Mouse (Mus musculus) kidney, postnatal 0 days (tissue): Measurements from ENCODE around the gene Cenph. TPM values are rescaled to one million over a fixed set of nuclear protein-coding genes. Genes with fewer than 3 reads are reported as not detected.
"Not testable (repeated sequence)": the region's sequence is repeated elsewhere in the genome, so short reads cannot be mapped to it uniquely, and the experiment has no call there.

Experiments used
- ATAC-seq: fragments of 200-750 bp; cut with Nextera tagmentation; replicated peaks from 2 replicates; pipeline ENCODE4 v1.8.0; 2017; ENCODE audit warnings: low read depth, moderate number of reproducible peaks, moderate TSS enrichment, moderate library complexity; ENCODE audit not compliant: low FRiP score
- DNase-seq: peaks from one replicate; pipeline ENCODE4 v3.0.0-alpha.2; 2016; ENCODE audit warnings: low spot score
- H3K27ac ChIP-seq: fragments of 300-500 bp; sonication (generic); 2 replicates; pipeline ENCODE4 v1.5.1; 2014; ENCODE audit warnings: mild to moderate bottlenecking
- H3K27me3 ChIP-seq: fragments of 300-500 bp; sonication (generic); 2 replicates; pipeline ENCODE4 v1.6.1; 2014; ENCODE audit warnings: low read length, mixed read lengths; ENCODE audit not compliant: insufficient read depth
- H3K36me3 ChIP-seq: fragments of 300-500 bp; sonication (generic); 2 replicates; pipeline ENCODE4 v1.6.1; 2014; ENCODE audit warnings: low read length, mixed read lengths; ENCODE audit not compliant: insufficient read depth
- H3K4me1 ChIP-seq: fragments of 300-500 bp; sonication (generic); replicated peaks from 2 replicates; pipeline ENCODE4 v1.6.1; 2014; ENCODE audit warnings: antibody characterized with exemption, low read length, mixed read lengths; ENCODE audit not compliant: insufficient read depth
- H3K4me2 ChIP-seq: fragments of 300-500 bp; sonication (generic); 2 replicates; pipeline ENCODE4 v1.6.1; 2014; ENCODE audit warnings: mild to moderate bottlenecking, low read length, moderate library complexity, mixed read lengths
- H3K4me3 ChIP-seq: fragments of 300-500 bp; sonication (generic); replicated peaks from 2 replicates; pipeline ENCODE4 v1.5.1; 2014; ENCODE audit warnings: low read depth, low read length
- H3K9ac ChIP-seq: fragments of 300-500 bp; sonication (generic); 2 replicates; pipeline ENCODE4 v1.6.1; 2014; ENCODE audit warnings: low read depth, low read length
- H3K9me3 ChIP-seq: fragments of 300-500 bp; sonication (generic); replicated peaks from 2 replicates; pipeline ENCODE4 v1.6.1; 2016; ENCODE audit warnings: low read length, inconsistent platforms, mixed read lengths
- CTCF ChIP-seq: IDR thresholded peaks from 2 replicates; pipeline ENCODE4 v1.5.1; 2016; ENCODE audit warnings: antibody characterized with exemption, low read depth, mild to moderate bottlenecking, moderate library complexity
- WGBS: fragments of 180-500 bp; shearing (Covaris S2); extraction: QIAGEN DNeasy Blood & Tissue Kit; methylation state at CpG from one replicate; pipeline ENCODE4 v1.1.7; 2014; 5-methylcytosine and 5-hydroxymethylcytosine counted together
- polyA plus RNA-seq: library from polyadenylated mRNA; unstranded; fragments of >200 nt; fragmentation: Nextera tagmentation; extraction: Ambion mirVana; gene quantifications from 2 replicates; pipeline ENCODE4 v1.2.1, GENCODE M21; 2015

Cenph gene
- polyA plus RNA-seq, 1 experiment from 2014 or later, result 20.9 TPM

- DNase-seq, result no peak
- H3K36me3 ChIP-seq, result peaks cover 5% of the 10 kb centered on the region; the same call in 1 of the 2 replicates
- no peaks in the 10 kb centered on the region for H3K27me3 ChIP-seq
- no peaks in the 10 kb centered on the region for H3K4me1 ChIP-seq
- no peak overlapping the region for H3K4me3 ChIP-seq
- no peak for ATAC-seq
- H3K4me2 ChIP-seq, result no peak overlapping the region
- no peak overlapping the region for H3K27ac ChIP-seq
- WGBS, result 87% methylated on average over 6 of the region's 6 CpGs
- no peak for TF ChIP-seq CTCF
- no peaks in the 10 kb centered on the region for H3K9me3 ChIP-seq
- H3K9ac ChIP-seq, result no peak overlapping the region
Observed at GRCm38 (mm10) chr13:100797171-100797570, 21.5 kb upstream of the Cenph start.

- no peak for TF ChIP-seq CTCF
- no peak overlapping the region for H3K27ac ChIP-seq
- H3K27me3 ChIP-seq, result no peaks in the 10 kb centered on the region
- no peaks in the 10 kb centered on the region for H3K4me1 ChIP-seq
- 81% methylated on average over 3 of the region's 3 CpGs for WGBS
- no peaks in the 10 kb centered on the region for H3K36me3 ChIP-seq
- H3K9ac ChIP-seq, result no peak overlapping the region
- H3K9me3 ChIP-seq, result no peaks in the 10 kb centered on the region
- no peak for DNase-seq
- no peak overlapping the region for H3K4me3 ChIP-seq
- no peak for ATAC-seq
- H3K4me2 ChIP-seq, result no peak overlapping the region
Observed at GRCm38 (mm10) chr13:100789083-100789482, 13.4 kb upstream of the Cenph start.

- H3K36me3 ChIP-seq, H3K9ac ChIP-seq, H3K9me3 ChIP-seq, H3K4me3 ChIP-seq, ATAC-seq, H3K4me1 ChIP-seq, DNase-seq, H3K4me2 ChIP-seq, H3K27ac ChIP-seq, H3K27me3 ChIP-seq: not testable (repeated sequence)
- 96% methylated on average over 11 of the region's 14 CpGs for WGBS
Observed at GRCm38 (mm10) chr13:100788057-100788456, 12.4 kb upstream of the Cenph start.

DNA sequence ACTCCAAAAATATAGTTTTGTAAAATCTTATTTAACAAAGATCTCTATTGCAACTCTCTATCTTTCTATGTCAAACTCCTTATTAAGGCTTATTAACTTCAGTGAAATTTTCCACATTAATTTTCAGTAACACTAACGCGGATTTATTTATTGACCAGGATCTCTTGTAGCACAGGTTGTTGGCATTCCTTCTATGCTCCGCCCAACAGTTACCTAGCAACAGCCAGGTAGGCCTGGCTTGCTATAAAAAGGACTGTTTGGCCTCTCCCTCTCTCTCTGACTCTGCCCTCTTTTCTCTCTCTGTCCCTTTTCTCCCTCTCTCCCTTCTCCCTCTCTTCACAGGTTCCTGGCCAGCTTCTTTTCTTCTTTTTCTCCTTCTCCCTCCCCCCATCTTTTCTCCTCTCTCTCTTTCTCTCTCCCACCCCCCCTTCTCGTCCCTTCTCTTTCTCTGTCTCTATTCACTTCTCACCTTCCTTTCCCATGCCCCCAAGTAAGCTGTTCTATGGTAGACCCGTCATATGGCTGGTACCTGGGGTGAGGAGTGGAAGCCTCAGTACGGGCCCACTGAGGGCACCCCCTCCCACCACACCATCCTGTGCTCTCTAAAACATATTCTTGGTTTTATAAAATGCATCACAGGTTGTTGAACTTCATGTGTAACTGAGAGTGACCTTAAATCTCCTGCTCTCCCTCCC is 11.8 kb upstream of the Cenph start:
- peak overlapping the region; percentile 36; the same call in 1 of the 2 replicates for H3K27ac ChIP-seq
- no peak for ATAC-seq
- H3K4me3 ChIP-seq, result no peak overlapping the region
- no peak overlapping the region for H3K4me2 ChIP-seq
- no peaks in the 10 kb centered on the region for H3K4me1 ChIP-seq
- no peak overlapping the region for H3K9ac ChIP-seq
- H3K27me3 ChIP-seq, result no peaks in the 10 kb centered on the region
- no peak for TF ChIP-seq CTCF
- WGBS, result 66% methylated on average over 6 of the region's 6 CpGs
- H3K9me3 ChIP-seq, result no peaks in the 10 kb centered on the region
- DNase-seq, result no peak
- H3K36me3 ChIP-seq, result no peaks in the 10 kb centered on the region

- H3K4me1 ChIP-seq, result no peaks in the 10 kb centered on the region
- H3K36me3 ChIP-seq, result no peaks in the 10 kb centered on the region
- peak within 1 kb of the TSS; percentile 47 for H3K27ac ChIP-seq
- ATAC-seq (peak; percentile 98), DNase-seq (peak; percentile 98)
- no peaks in the 10 kb centered on the region for H3K27me3 ChIP-seq
- peak; percentile 55 for TF ChIP-seq CTCF
- peak within 1 kb of the TSS; percentile 92 for H3K4me3 ChIP-seq
- H3K9me3 ChIP-seq, result no peaks in the 10 kb centered on the region
- WGBS, result 0% methylated on average over 31 of the region's 35 CpGs
- peak within 1 kb of the TSS; percentile 68 for H3K9ac ChIP-seq
- peak within 1 kb of the TSS; percentile 98 for H3K4me2 ChIP-seq
Observed at GRCm38 (mm10) chr13:100786414-100786867, 10.7 kb upstream of the Cenph start, which contains the start of gene Ccnb1. Gene Ccnb1 (minus strand): TSS chr13:100786570.

- no peak; the same call in none of the 2 replicates for ATAC-seq
- WGBS, result under 1% methylated on average over 30 of the region's 30 CpGs
- peak overlapping the region; percentile 98 for H3K4me2 ChIP-seq
- H3K4me1 ChIP-seq, result no peaks in the 10 kb centered on the region
- H3K27ac ChIP-seq, result peak overlapping the region; percentile 47; the same call in 1 of the 2 replicates
- peak overlapping the region; percentile 68 for H3K9ac ChIP-seq
- TF ChIP-seq CTCF, result no peak
- no peaks in the 10 kb centered on the region for H3K9me3 ChIP-seq
- H3K36me3 ChIP-seq, result no peaks in the 10 kb centered on the region
- H3K4me3 ChIP-seq, result peak overlapping the region; percentile 92
- no peaks in the 10 kb centered on the region for H3K27me3 ChIP-seq
- peak; percentile 40 for DNase-seq
Observed at GRCm38 (mm10) chr13:100785806-100786413, 10.2 kb upstream of the Cenph start.
